In genomic region chr16:24449806-24450205, GRCm38 (mm10) we compare ENCODE assay signal across 9 mouse cellular contexts. TPM values are rescaled to one million over a fixed set of nuclear protein-coding genes. Genes with fewer than 3 reads are reported as not detected.
DNase-seq lines count a peak whose midpoint lies in the region; ATAC-seq and TF ChIP-seq lines count a peak whose summit lies in the region.
"Had no signal": no experiment of that assay in that cellular context is flagged by ENCODE, and none has a peak within 500 bp of the region (broad histone marks: within the 10 kb centered on the region; RNA-seq: fewer than 3 reads in every experiment).

No protein-coding gene starts in this region.

- H3K27me3 ChIP-seq in testis, adult 2 months (ENCODE audit: control insufficient read depth, insufficient read depth, low read length), result no peaks in the 10 kb centered on the region
- no peaks in the 10 kb centered on the region for H3K27me3 ChIP-seq in kidney, embryonic 16.5 days (ENCODE audit: insufficient read depth, low read length)
- H3K27me3 ChIP-seq: limb, embryonic 15.5 days had no signal

- no peak for TF ChIP-seq POLR2A in testis, adult 2 months (IDR thresholded peaks at IDR 0.05; ENCODE audit: control insufficient read depth, low read depth, low read length)

- WGBS in kidney, embryonic 16.5 days, result 25% methylated on average over 6 of the region's 8 CpGs

- TF ChIP-seq CTCF in testis, adult 2 months (IDR thresholded peaks at IDR 0.05; ENCODE audit: control insufficient read depth, insufficient read depth, insufficient replicate concordance, low read depth, low read length), result no peak
- TF ChIP-seq CTCF in layer of hippocampus, adult 2 months (conservative IDR thresholded peaks at IDR 0.05), result no peak

- H3K9me3 ChIP-seq in kidney, embryonic 16.5 days (ENCODE audit: low read length), result no peaks in the 10 kb centered on the region
- H3K9me3 ChIP-seq: limb, embryonic 15.5 days had no signal

- H3K36me3 ChIP-seq in testis, adult 2 months (ENCODE audit: control insufficient read depth, insufficient read depth, low read length), result no peaks in the 10 kb centered on the region
- H3K36me3 ChIP-seq in kidney, embryonic 16.5 days (ENCODE audit: insufficient read depth, low read length), result no peaks in the 10 kb centered on the region

- no peaks in the 10 kb centered on the region; the same call in 1 of the 2 replicates for H3K4me1 ChIP-seq in testis, adult 2 months (ENCODE audit: control insufficient read depth, insufficient read depth, low read length)
- peaks cover 52% of the 10 kb centered on the region for H3K4me1 ChIP-seq in kidney, embryonic 16.5 days (ENCODE audit: insufficient read depth, low read length)

- ATAC-seq in CD4-positive, CD25-positive, alpha-beta regulatory T cell, adult 4 months, result no peak
- ATAC-seq in kidney, embryonic 16.5 days (ENCODE audit: low FRiP score, low TSS enrichment), result peak; percentile 49
- ATAC-seq in activated CD4-positive, CD25-positive, alpha-beta regulatory T cell, adult 4 months, result no peak

- no peak overlapping the region for H3K27ac ChIP-seq in testis, adult 2 months (ENCODE audit: control insufficient read depth, insufficient read depth, low read depth, low read length)
- H3K27ac ChIP-seq in kidney, embryonic 16.5 days (ENCODE audit: low read length), result peak overlapping the region; percentile 67
- no peak overlapping the region for H3K27ac ChIP-seq in layer of hippocampus, adult 2 months
- H3K27ac ChIP-seq: limb, embryonic 15.5 days had no signal

- H3K9ac ChIP-seq in kidney, embryonic 16.5 days (replicated peaks; ENCODE audit: low read length), result peak overlapping the region; percentile 32; the same call in 1 of the 2 replicates
- H3K9ac ChIP-seq: limb, embryonic 15.5 days had no signal

- 0 out of 2 replicates have a peak overlapping the region, but pooled peaks have one; percentile 15 for H3K4me2 ChIP-seq in kidney, embryonic 16.5 days (replicated peaks; ENCODE audit: low read depth, low read length)
- H3K4me2 ChIP-seq: limb, embryonic 15.5 days had no signal

- H3K4me3 ChIP-seq in testis, adult 2 months (ENCODE audit: control insufficient read depth, low read depth, low read length), result peak overlapping the region; percentile 29
- no peak overlapping the region for H3K4me3 ChIP-seq in kidney, embryonic 16.5 days (ENCODE audit: low read length)
- no peak overlapping the region for H3K4me3 ChIP-seq in layer of hippocampus, adult 2 months
- H3K4me3 ChIP-seq: limb, embryonic 15.5 days had no signal

- DNase-seq in CD4-positive, CD25-positive, alpha-beta regulatory T cell, adult 2 months (ENCODE audit: low read depth, low spot score), result peak; percentile 27
- DNase-seq in testis, postnatal 10 days (ENCODE audit: low spot score), result no peak
- peak; percentile 31 to 39 for DNase-seq in thymus, postnatal 36 days
- no peak for DNase-seq in layer of hippocampus, adult 2 months (ENCODE audit: low spot score in 2 of 2)

RNA-seq across cellular contexts. Expression of gene Lpp, which starts 56.5 kb away (rescaled TPM):
- 10 to 100 TPM; 22.3 to 28.2 TPM for polyA plus RNA-seq in CD4-positive, CD25-positive, alpha-beta regulatory T cell, adult 4 months (2017; shearing (Covaris generic))
- polyA plus RNA-seq in testis, adult 2 months (2012; rRNA removed), result 176 and 181 TPM in 2 replicates
- 54.0 and 66.8 TPM in 2 replicates for polyA plus RNA-seq in kidney, embryonic 16.5 days (2015; fragmentation: Nextera tagmentation; extraction: Ambion mirVana)
- polyA plus RNA-seq in activated CD4-positive, CD25-positive, alpha-beta regulatory T cell, adult 4 months (2017; shearing (Covaris generic)), result 10 to 100 TPM; 15.5 to 16.8 TPM
- 10 to 100 TPM; 10.1 to 10.5 TPM for total RNA-seq in layer of hippocampus, adult 2 months (2021)

Comparison
In these comparisons a context has a peak if more than half of its experiments do, and no peak if none do; other contexts are left out.
1. DNase-seq: peak in CD4-positive, CD25-positive, alpha-beta regulatory T cell, adult 2 months (single experiment) and thymus, postnatal 36 days (2 of 2); none in testis, postnatal 10 days (single experiment) and layer of hippocampus, adult 2 months (0 of 2).